Mouse (Mus musculus) E14TG2a.4 (cell line): ENCODE data around the gene Stk16.
A peak's percentile ranks its signal among the peaks of the same experiment; 100 is the strongest.

Source experiments
- H3K27me3 ChIP-seq: 2 replicates; pipeline ENCODE4 v1.6.1; 2014; ENCODE audit warnings: low read length, control low read depth; ENCODE audit not compliant: insufficient read depth
- H3K36me3 ChIP-seq: 2 replicates; pipeline ENCODE4 v1.6.1; 2014; ENCODE audit warnings: low read length, control low read depth; ENCODE audit not compliant: insufficient read depth
- H3K4me1 ChIP-seq: replicated peaks from 2 replicates; pipeline ENCODE4 v1.6.1; 2014; ENCODE audit warnings: low read depth, low read length, control low read depth
- H3K4me3 ChIP-seq: replicated peaks from 2 replicates; pipeline ENCODE4 v1.5.1; 2014; ENCODE audit warnings: mild to moderate bottlenecking, low read length
- H3K9me3 ChIP-seq: 2 replicates; pipeline ENCODE4 v1.6.1; 2014; ENCODE audit warnings: low read length, control low read depth
- CTCF ChIP-seq: conservative IDR thresholded peaks from 2 replicates; pipeline ENCODE4 v1.5.1; 2014; ENCODE audit warnings: low read length
- NANOG ChIP-seq: IDR thresholded peaks from 2 replicates; pipeline ENCODE4 v1.6.1; 2014; ENCODE audit warnings: borderline replicate concordance, low read length, mixed read lengths
- POU5F1 ChIP-seq: IDR thresholded peaks from 2 replicates; pipeline ENCODE4 v1.6.1; 2014; ENCODE audit warnings: low read length, borderline replicate concordance

Stk16 gene

GRCm38 (mm10) chr1:75243411-75243810 is 32.8 kb downstream of the Stk16 start:
- TF ChIP-seq NANOG (no peak), CTCF (no peak), POU5F1 (no peak)
- no peaks in the 10 kb centered on the region for H3K27me3 ChIP-seq
- no peaks in the 10 kb centered on the region for H3K9me3 ChIP-seq
- peaks cover 75% of the 10 kb centered on the region for H3K4me1 ChIP-seq
- H3K4me3 ChIP-seq: no peak overlapping the region
- peaks cover 51% of the 10 kb centered on the region for H3K36me3 ChIP-seq

- H3K4me3 ChIP-seq: 0 out of 2 replicates have a peak overlapping the region, but pooled peaks have one; percentile 29
- TF ChIP-seq NANOG (no peak), POU5F1 (no peak), CTCF (no peak)
- H3K4me1 ChIP-seq: peaks cover 70% of the 10 kb centered on the region
- H3K36me3 ChIP-seq: peaks cover 47% of the 10 kb centered on the region
- H3K27me3 ChIP-seq: no peaks in the 10 kb centered on the region
- no peaks in the 10 kb centered on the region for H3K9me3 ChIP-seq
Measured at GRCm38 (mm10) chr1:75244175-75244826, 33.7 kb downstream of the Stk16 start.

- no peaks in the 10 kb centered on the region for H3K27me3 ChIP-seq
- H3K36me3 ChIP-seq: peaks cover 42% of the 10 kb centered on the region
- peaks cover 64% of the 10 kb centered on the region for H3K4me1 ChIP-seq
- no peaks in the 10 kb centered on the region for H3K9me3 ChIP-seq
- no peak for TF ChIP-seq POU5F1
- no peak for TF ChIP-seq NANOG
- TF ChIP-seq CTCF: no peak
- 0 out of 2 replicates have a peak overlapping the region, but pooled peaks have one; percentile 29 for H3K4me3 ChIP-seq
Measured at GRCm38 (mm10) chr1:75244836-75245235, 34.2 kb downstream of the Stk16 start.

GRCm38 (mm10) chr1:75247071-75247930 is 36.7 kb downstream of the Stk16 start:
- Histone ChIP-seq H3K9me3 (no peaks in the 10 kb centered on the region), H3K36me3 (peaks cover 24% of the 10 kb centered on the region), H3K27me3 (peaks cover 1% of the 10 kb centered on the region; the same call in 1 of the 2 replicates), H3K4me1 (peaks cover 71% of the 10 kb centered on the region), H3K4me3 (peak overlapping the region; percentile 29; the same call in 1 of the 2 replicates)
- TF ChIP-seq NANOG: no peak
- TF ChIP-seq CTCF: no peak
- no peak for TF ChIP-seq POU5F1

GRCm38 (mm10) chr1:75248041-75248772 is 37.6 kb downstream of the Stk16 start:
- Histone ChIP-seq H3K9me3 (no peaks in the 10 kb centered on the region), H3K4me3 (0 out of 2 replicates have a peak overlapping the region, but pooled peaks have one; percentile 29), H3K4me1 (peaks cover 77% of the 10 kb centered on the region), H3K36me3 (peaks cover 18% of the 10 kb centered on the region), H3K27me3 (peaks cover 4% of the 10 kb centered on the region; the same call in 1 of the 2 replicates)
- TF ChIP-seq CTCF: no peak
- no peak for TF ChIP-seq NANOG
- TF ChIP-seq POU5F1: no peak

DNA sequence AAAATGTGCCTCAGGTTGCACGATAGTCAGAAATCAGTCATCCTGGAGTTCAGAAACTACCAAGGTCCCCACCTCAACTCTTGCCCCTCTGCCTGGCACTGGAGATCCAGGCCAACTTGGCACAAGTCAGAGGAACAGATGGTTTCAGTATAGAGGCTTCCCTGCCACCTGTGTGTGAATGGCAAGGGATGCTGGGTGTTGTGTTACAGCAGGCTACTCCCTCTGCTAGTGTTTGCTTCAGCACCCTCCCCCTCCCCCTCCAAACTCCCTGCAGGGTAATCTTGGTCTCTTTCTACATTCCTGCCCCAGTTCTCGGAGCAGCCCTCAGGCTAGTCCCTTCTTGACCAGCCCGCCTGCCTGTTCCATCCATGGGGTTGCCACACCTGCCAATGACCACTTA is 39.9 kb downstream of the Stk16 start:
- Histone ChIP-seq H3K4me1 (peaks cover 67% of the 10 kb centered on the region), H3K9me3 (no peaks in the 10 kb centered on the region), H3K36me3 (0 out of 2 replicates have a peak, but pooled peaks cover 6% of the 10 kb centered on the region), H3K4me3 (no peak overlapping the region), H3K27me3 (peaks cover 4% of the 10 kb centered on the region; the same call in 1 of the 2 replicates)
- no peak for TF ChIP-seq NANOG
- TF ChIP-seq CTCF: no peak
- TF ChIP-seq POU5F1: no peak

- Histone ChIP-seq H3K27me3 (peaks cover 4% of the 10 kb centered on the region; the same call in 1 of the 2 replicates), H3K4me1 (peaks cover 59% of the 10 kb centered on the region)
- TF ChIP-seq POU5F1: no peak
- TF ChIP-seq CTCF: peak; percentile 80
- no peak for TF ChIP-seq NANOG
Measured at GRCm38 (mm10) chr1:75251112-75251970, 40.7 kb downstream of the Stk16 start.

More at GRCm38 (mm10) chr1:75251112-75251970, 40.7 kb downstream of the Stk16 start:
- Histone ChIP-seq H3K36me3 (0 out of 2 replicates have a peak, but pooled peaks cover 1% of the 10 kb centered on the region), H3K4me3 (peak overlapping the region; percentile 57), H3K9me3 (no peaks in the 10 kb centered on the region)
